13 mouse cellular contexts compared by ENCODE assay signal in the genomic region with DNA sequence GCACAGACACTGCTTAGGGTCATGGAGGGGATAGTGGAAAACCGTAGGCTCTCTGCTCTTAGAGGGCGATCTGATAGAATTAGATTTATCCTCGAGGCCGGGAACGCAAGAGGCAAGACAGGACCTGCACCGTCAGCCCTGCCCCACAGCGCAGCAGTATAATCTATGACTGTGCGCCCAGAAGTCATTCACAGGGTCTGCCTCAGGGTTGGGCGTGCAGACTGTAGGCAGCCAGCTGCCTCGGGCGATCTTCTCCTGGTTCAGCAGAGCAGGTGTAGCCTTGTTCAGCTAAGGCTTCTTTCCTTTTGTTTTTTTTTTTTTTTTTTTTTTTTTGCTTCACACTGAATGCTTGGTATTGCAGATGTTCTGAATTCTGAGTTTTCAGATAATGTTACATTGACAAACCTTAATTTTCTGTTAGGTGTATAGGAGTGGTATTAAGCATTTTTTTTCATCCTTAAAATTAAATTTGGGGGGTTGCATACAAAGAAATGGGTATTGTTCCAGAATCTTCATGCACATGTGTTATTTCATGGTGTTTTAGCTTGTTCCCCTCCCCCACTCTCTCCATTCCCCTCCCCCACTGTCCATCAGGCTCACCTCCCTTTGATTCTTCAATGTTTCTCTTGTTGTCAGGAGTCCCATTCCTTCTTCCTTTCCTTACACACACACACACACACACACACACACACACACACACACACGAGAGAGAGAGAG. TPM values are rescaled to one million over a fixed set of nuclear protein-coding genes. Genes with fewer than 3 reads are reported as not detected.
DNase-seq lines count a peak whose midpoint lies in the region; TF ChIP-seq lines count a peak whose summit lies in the region.
"Had no signal": no experiment of that assay in that cellular context is flagged by ENCODE, and none has a peak within 500 bp of the region (broad histone marks: within the 10 kb centered on the region; RNA-seq: fewer than 3 reads in every experiment).

No protein-coding gene starts in this region.

- H3K4me1 ChIP-seq in kidney, adult 2 months (ENCODE audit: control insufficient read depth, insufficient read depth, low read length) = peaks cover 8% of the 10 kb centered on the region; the same call in 1 of the 2 replicates
- peaks cover 26% of the 10 kb centered on the region for H3K4me1 ChIP-seq in thymus, adult 2 months (replicated peaks; ENCODE audit: control insufficient read depth, insufficient read depth, low read length)

- no peak for TF ChIP-seq POLR2A in kidney, adult 2 months (IDR thresholded peaks at IDR 0.05; ENCODE audit: low read depth, low read length)
- no peak for TF ChIP-seq POLR2A in brain, embryonic 14.5 days (IDR thresholded peaks at IDR 0.05; ENCODE audit: borderline replicate concordance, extremely low read depth, insufficient read depth, insufficient read length, poor library complexity, severe bottlenecking)
- TF ChIP-seq POLR2A in thymus, adult 2 months (IDR thresholded peaks at IDR 0.05; ENCODE audit: control insufficient read depth, extremely low read depth, insufficient read depth, low read length, poor library complexity) = no peak

- no peaks in the 10 kb centered on the region for H3K36me3 ChIP-seq in kidney, adult 2 months (ENCODE audit: control insufficient read depth, insufficient read depth, low read length)
- no peaks in the 10 kb centered on the region for H3K36me3 ChIP-seq in thymus, adult 2 months (ENCODE audit: control insufficient read depth, insufficient read depth, low read length)
- H3K36me3 ChIP-seq: forebrain, embryonic 10.5 days had no signal

- H3K4me3 ChIP-seq in kidney, adult 2 months (ENCODE audit: insufficient read depth, low read depth, low read length) = no peak overlapping the region
- no peak overlapping the region for H3K4me3 ChIP-seq in thymus, adult 2 months (ENCODE audit: control insufficient read depth, insufficient read depth, low read length)
- H3K4me3 ChIP-seq: forebrain, embryonic 10.5 days had no signal

- peak; percentile 46 for DNase-seq in embryo, embryonic 10 days (ENCODE audit: low spot score)
- DNase-seq in embryo, embryonic 9.5 days (ENCODE audit: extremely low spot score) = no peak
- peak; percentile 29 for DNase-seq in kidney, postnatal 14 days
- no peak for DNase-seq in kidney, adult 2 months
- DNase-seq in brain, embryonic 14.5 days (ENCODE audit: low read depth) = peak; percentile 33
- DNase-seq in thymus, adult 2 months = peak; percentile 52
- no peak for DNase-seq in left cerebral cortex, postnatal 36 days (ENCODE audit: low spot score in 2 of 2)
- DNase-seq in adrenal gland, postnatal 25 days = no peak
- DNase-seq: cerebellum, postnatal 25 days; gastrocnemius, postnatal 25 days; liver, postnatal 0 days; right cerebral cortex, adult 18-20 months had no signal

- TF ChIP-seq CTCF in kidney, adult 2 months (conservative IDR thresholded peaks at IDR 0.05; ENCODE audit: insufficient read depth, insufficient read length, low read depth, low read length) = no peak
- no peak for TF ChIP-seq CTCF in brain, embryonic 14.5 days (IDR thresholded peaks at IDR 0.05; ENCODE audit: borderline replicate concordance, extremely low read depth, insufficient read depth, insufficient read length)
- no peak for TF ChIP-seq CTCF in thymus, adult 2 months (IDR thresholded peaks at IDR 0.05; ENCODE audit: borderline replicate concordance, control insufficient read depth, extremely low read depth, insufficient read depth, low read length, poor library complexity)

- H3K27ac ChIP-seq in kidney, adult 2 months (ENCODE audit: insufficient read depth, low read depth, low read length) = no peak overlapping the region
- H3K27ac ChIP-seq in thymus, adult 2 months (ENCODE audit: control insufficient read depth, insufficient read depth, low read length) = peak overlapping the region; percentile 82
- H3K27ac ChIP-seq: forebrain, embryonic 10.5 days had no signal

- WGBS in kidney, adult 2 months = 47% methylated on average over 12 of the region's 12 CpGs
- WGBS in thymus, adult 2 months = 37% methylated on average over 11 of the region's 12 CpGs

- intact Hi-C loops in left cerebral cortex, postnatal 36 days (cut with DNase I) = no loop called here

- H3K27me3 ChIP-seq in kidney, adult 2 months (replicated peaks; ENCODE audit: control insufficient read depth, insufficient read depth, low read length) = no peaks in the 10 kb centered on the region
- no peaks in the 10 kb centered on the region for H3K27me3 ChIP-seq in thymus, adult 2 months (ENCODE audit: control insufficient read depth, insufficient read depth, low read length)

RNA-seq across cellular contexts. Expression of gene Etnk1, which starts 4.7 kb away (rescaled TPM):
- polyA plus RNA-seq in kidney, adult 2 months (2012; rRNA removed) = 71.5 and 71.6 TPM in 2 replicates
- 102 and 103 TPM in 2 replicates for polyA plus RNA-seq in brain, embryonic 14.5 days (2012; rRNA removed)
- 113 and 166 TPM in 2 replicates for polyA plus RNA-seq in thymus, adult 2 months (2012; rRNA removed)
- 100 to 1,000 TPM; 167 to 193 TPM for total RNA-seq in left cerebral cortex, postnatal 36 days (2021)
- 114 and 119 TPM in 2 replicates for total RNA-seq in adrenal gland, postnatal 25 days (2021)

Comparison
In these comparisons a context has a peak if more than half of its experiments do, and no peak if none do; other contexts are left out.
1. DNase-seq: peak in embryo, embryonic 10 days (single experiment), kidney, postnatal 14 days (single experiment), brain, embryonic 14.5 days (single experiment) and thymus, adult 2 months (single experiment); none in embryo, embryonic 9.5 days (single experiment), kidney, adult 2 months (single experiment), left cerebral cortex, postnatal 36 days (0 of 2) and adrenal gland, postnatal 25 days (single experiment).